In the genomic region with DNA sequence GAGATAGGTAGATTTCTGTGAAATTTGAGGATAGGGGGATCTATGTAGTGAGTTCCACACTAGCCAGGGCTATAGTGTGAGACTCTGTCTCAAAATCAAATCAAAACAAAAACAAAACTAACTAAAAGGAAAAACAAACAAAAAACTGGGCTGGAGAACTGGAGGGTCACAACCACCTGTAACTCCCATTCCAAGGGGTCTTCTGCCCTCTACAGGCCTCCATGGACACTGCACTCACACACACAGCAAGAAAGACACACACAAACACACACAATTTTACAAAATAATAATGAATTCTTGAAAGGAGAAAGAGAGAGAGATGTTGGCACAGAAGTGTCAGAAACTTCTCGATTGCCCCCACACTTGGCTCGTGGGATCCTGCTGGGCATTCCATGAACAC, we compare ENCODE assay signal across 8 mouse cellular contexts. TPM values are rescaled to one million over a fixed set of nuclear protein-coding genes. Genes with fewer than 3 reads are reported as not detected.
DNase-seq lines count a peak whose midpoint lies in the region; ATAC-seq and TF ChIP-seq lines count a peak whose summit lies in the region.
"Had no signal": no experiment of that assay in that cellular context is flagged by ENCODE, and none has a peak within 500 bp of the region (broad histone marks: within the 10 kb centered on the region; RNA-seq: fewer than 3 reads in every experiment).

No protein-coding gene starts in this region.

- no peak for DNase-seq in left cerebral cortex, adult 2 months (ENCODE audit: extremely low spot score in 1 of 2, low spot score in 2 of 2)
- DNase-seq in left cerebral cortex, adult 8-10 months (ENCODE audit: low spot score in 2 of 2), result no peak
- peak; percentile 64 for DNase-seq in ES-E14 (ENCODE audit: low read depth, low spot score)
- peak; percentile 49 to 60 for DNase-seq in adrenal gland, postnatal 36 days
- no peak for DNase-seq in urinary bladder, postnatal 25 days (ENCODE audit: low spot score)
- no peak for DNase-seq in spleen, postnatal 4 days (ENCODE audit: low spot score in 2 of 2)

- H3K4me1 ChIP-seq in ES-E14 (ENCODE audit: control insufficient read depth in 2 of 2, insufficient read depth in 2 of 2, low read length in 2 of 2, poor library complexity in 1 of 2), result peaks cover 0 to 2% of the 10 kb centered on the region in 2 experiments; a peak in 1 of 4 replicates
- H3K4me1 ChIP-seq: midbrain, embryonic 13.5 days had no signal

- no peaks in the 10 kb centered on the region for H3K36me3 ChIP-seq in ES-E14 (ENCODE audit: control insufficient read depth, insufficient read depth, low read length, poor library complexity, severe bottlenecking)
- H3K36me3 ChIP-seq: midbrain, embryonic 13.5 days had no signal

- TF ChIP-seq CTCF in left cerebral cortex, adult 2 months (IDR thresholded peaks at IDR 0.05), result peak; percentile 53

- ATAC-seq in megakaryocyte, adult 5-6 weeks (ENCODE audit: poor library complexity, severe bottlenecking), result peak; percentile 72; the same call in 1 of the 2 replicates
- ATAC-seq: midbrain, embryonic 13.5 days had no signal

- intact Hi-C loops in left cerebral cortex, adult 2 months (cut with DNase I), result no loop called here

- no peak overlapping the region for H3K27ac ChIP-seq in left cerebral cortex, adult 2 months
- no peak overlapping the region for H3K27ac ChIP-seq in ES-E14 (ENCODE audit: insufficient read depth, low read depth, low read length, poor library complexity, severe bottlenecking)
- H3K27ac ChIP-seq: midbrain, embryonic 13.5 days had no signal

- H3K9me3 ChIP-seq in ES-E14 (ENCODE audit: control insufficient read depth, insufficient read depth, low read depth, low read length), result no peaks in the 10 kb centered on the region
- H3K9me3 ChIP-seq: midbrain, embryonic 13.5 days had no signal

- H3K4me3 ChIP-seq in left cerebral cortex, adult 2 months, result no peak overlapping the region
- H3K4me3 ChIP-seq in ES-E14 (ENCODE audit: insufficient read depth in 1 of 2, low read depth in 1 of 2, low read length in 2 of 2, poor library complexity in 1 of 2, severe bottlenecking in 1 of 2), result no peak overlapping the region
- H3K4me3 ChIP-seq: midbrain, embryonic 13.5 days had no signal

- in situ Hi-C loops in ES-E14 (cut with MboI; ENCODE audit: low sequenced_read_pairs in 2 of 2, unreplicated experiment in 2 of 2), result loop anchor here in 1 of 2 experiments (25.0 kb wide), 2 partner anchors 480 to 905 kb away; a partner anchor contains a TSS

- H3K9ac ChIP-seq in ES-E14 (ENCODE audit: insufficient read depth, low read depth, low read length, poor library complexity, severe bottlenecking), result no peak overlapping the region
- H3K9ac ChIP-seq: midbrain, embryonic 13.5 days had no signal

TF ChIP-seq in ES-E14, 5 proteins besides CTCF, POLR2A, EP300 and RAD21:
- TF ChIP-seq ZNF384 (IDR thresholded peaks at IDR 0.05; ENCODE audit: low read depth, low read length) (no peak), MAFK (IDR thresholded peaks at IDR 0.05; ENCODE audit: insufficient read depth, low read depth, low read length) (no peak), HCFC1 (IDR thresholded peaks at IDR 0.05; ENCODE audit: borderline replicate concordance, insufficient read depth, low read length) (no peak), CHD2 (IDR thresholded peaks at IDR 0.05; ENCODE audit: low read depth, low read length) (no peak), ZC3H11A (IDR thresholded peaks at IDR 0.05; ENCODE audit: borderline replicate concordance, low read depth, low read length) (peak; percentile 87)
TF ChIP-seq in ES-E14: peak in this region for 1.

RNA-seq across cellular contexts. Expression of a gene that starts 47.0 kb away (rescaled TPM):
- 10 to 100 TPM; 39.4 to 40.7 TPM for total RNA-seq in left cerebral cortex, adult 2 months (2021)
- 10 to 100 TPM; 35.0 to 36.1 (median 35.2) TPM for total RNA-seq in left cerebral cortex, adult 8-10 months (2022)
- 2.3 and 3.5 TPM in 2 replicates for total RNA-seq in ES-E14 (2012; rRNA removed)
- total RNA-seq in adrenal gland, postnatal 36 days (2021), result under 1 TPM; 0.66 to 0.69 TPM
- 1.4 and 2.5 TPM in 2 replicates for total RNA-seq in megakaryocyte, adult 5-6 weeks (2015)
- total RNA-seq in megakaryocyte, adult 5-6 weeks (2017), result 0.29 and 1.6 TPM in 2 replicates

RNA-seq across cellular contexts. Expression of a gene that starts 54.2 kb away (rescaled TPM):
- not detected for total RNA-seq in left cerebral cortex, adult 2 months (2021)
- total RNA-seq in left cerebral cortex, adult 8-10 months (2022), result under 1 TPM in 3 of 4 experiments, not detected in 1; 0.33 to 0.57 (median 0.48) TPM
- 5.7 and 6.8 TPM in 2 replicates for total RNA-seq in ES-E14 (2012; rRNA removed)
- total RNA-seq in adrenal gland, postnatal 36 days (2021), result under 1 TPM in 1 of 2 experiments, not detected in 1; 0.13 TPM
- total RNA-seq in megakaryocyte, adult 5-6 weeks (2015), result 0.98 and 1.1 TPM in 2 replicates
- 1.5 and 3.5 TPM in 2 replicates for total RNA-seq in megakaryocyte, adult 5-6 weeks (2017)

Comparison
In these comparisons a context has a peak if more than half of its experiments do, and no peak if none do; other contexts are left out.
1. DNase-seq: peak in ES-E14 (single experiment) and adrenal gland, postnatal 36 days (2 of 2); none in left cerebral cortex, adult 2 months (0 of 2), left cerebral cortex, adult 8-10 months (0 of 2), urinary bladder, postnatal 25 days (single experiment) and spleen, postnatal 4 days (0 of 2).